Mouse (Mus musculus): ENCODE measurements around the gene Fancd2.

DNA sequence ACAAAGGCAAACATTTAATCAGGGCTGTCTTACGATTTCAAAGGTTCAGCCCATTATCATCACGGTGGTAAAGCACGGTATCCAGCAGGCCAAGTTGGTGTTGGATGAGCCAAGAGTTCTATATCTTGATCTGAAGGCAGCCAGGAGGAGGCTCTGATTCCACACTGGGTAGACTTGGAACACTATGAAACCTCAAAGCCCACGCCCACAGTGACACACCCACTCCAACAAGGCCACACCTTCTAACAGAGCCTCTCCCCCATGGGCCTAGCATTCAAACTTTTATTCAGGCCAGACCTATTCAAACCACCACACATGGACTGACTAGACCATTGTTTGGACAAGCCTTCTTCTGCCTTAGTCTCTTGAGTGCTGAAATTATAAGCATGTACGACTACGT, 71.3 kb downstream of the Fancd2 start:
- TF ChIP-seq CTCF (IDR thresholded peaks at IDR 0.05; ENCODE audit: low read depth) (no peak), EP300 (optimal IDR thresholded peaks at IDR 0.05) (no peak)

All from stomach, postnatal 0 days (tissue).